Mouse (Mus musculus) forebrain, embryonic 13.5 days (tissue): Measurements from ENCODE around the gene Dock4. TPM values are rescaled to one million over a fixed set of nuclear protein-coding genes. Genes with fewer than 3 reads are reported as not detected.

ENCODE experiments used
- ATAC-seq: fragments of 200-750 bp; cut with Nextera tagmentation; 2 replicates; pipeline ENCODE4 v1.8.0; 2017
- H3K27ac ChIP-seq: fragments of 300-500 bp; sonication (generic); 2 replicates; pipeline ENCODE4 v1.5.1; 2015; ENCODE audit warnings: inconsistent platforms, mild to moderate bottlenecking, moderate library complexity
- H3K27me3 ChIP-seq: fragments of 300-500 bp; sonication (generic); 2 replicates; pipeline ENCODE4 v1.6.1; 2015; ENCODE audit warnings: mild to moderate bottlenecking, inconsistent platforms
- H3K36me3 ChIP-seq: fragments of 300-500 bp; sonication (generic); 2 replicates; pipeline ENCODE4 v1.6.1; 2015; ENCODE audit warnings: mild to moderate bottlenecking, inconsistent platforms; ENCODE audit not compliant: poor library complexity, severe bottlenecking
- H3K4me1 ChIP-seq: fragments of 300-500 bp; sonication (generic); 2 replicates; pipeline ENCODE4 v1.6.1; 2015; ENCODE audit warnings: inconsistent platforms
- H3K4me2 ChIP-seq: fragments of 300-500 bp; sonication (generic); 2 replicates; pipeline ENCODE4 v1.6.1; 2015; ENCODE audit warnings: inconsistent platforms, mild to moderate bottlenecking, moderate library complexity
- H3K4me3 ChIP-seq: fragments of 300-500 bp; sonication (generic); 2 replicates; pipeline ENCODE4 v1.5.1; 2015; ENCODE audit warnings: mild to moderate bottlenecking, inconsistent platforms
- H3K9ac ChIP-seq: fragments of 300-500 bp; sonication (generic); 2 replicates; pipeline ENCODE4 v1.6.1; 2015; ENCODE audit warnings: mild to moderate bottlenecking, inconsistent platforms
- H3K9me3 ChIP-seq: fragments of 300-500 bp; sonication (generic); replicated peaks from 2 replicates; pipeline ENCODE4 v1.6.1; 2016; ENCODE audit warnings: inconsistent platforms
- WGBS: fragments of 180-500 bp; shearing (Covaris S2); methylation state at CpG from one replicate; pipeline ENCODE4 v1.1.7; 2015; 5-methylcytosine and 5-hydroxymethylcytosine counted together
- polyA plus RNA-seq: library from polyadenylated mRNA; unstranded; fragments of >200 nt; fragmentation: Nextera tagmentation; extraction: Ambion mirVana; gene quantifications from 2 replicates; pipeline ENCODE4 v1.2.1, GENCODE M21; 2015

The Dock4 gene
- polyA plus RNA-seq, 1 experiment from 2014 or later, result 24.5 TPM

DNA sequence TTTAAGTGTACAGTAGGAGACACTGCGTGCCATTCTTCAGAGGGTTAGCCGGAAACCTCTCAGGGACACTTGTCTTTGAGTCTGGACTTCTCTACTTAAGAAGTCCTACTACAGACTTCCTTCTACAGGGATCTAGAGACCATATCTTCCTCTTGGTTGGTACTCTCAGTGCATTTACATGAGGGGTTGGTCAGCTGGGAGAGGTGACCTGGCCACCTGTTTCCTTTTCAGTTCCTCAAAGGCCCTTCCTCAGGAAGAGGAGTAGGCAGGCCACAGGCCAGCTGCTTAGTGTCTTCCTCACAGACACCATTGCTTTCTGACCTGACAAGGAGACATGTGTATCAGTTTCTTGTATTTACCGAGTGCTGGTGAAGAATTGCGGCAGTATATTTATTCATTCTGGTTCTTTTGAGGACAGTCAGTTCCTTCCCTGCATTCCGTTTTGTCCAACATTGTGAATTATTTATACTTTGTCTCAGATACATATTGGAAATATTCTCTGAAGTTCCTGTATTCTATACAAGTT lies 380.2 kb downstream of the Dock4 start:
- Histone ChIP-seq H3K27me3 (no peaks in the 10 kb centered on the region), H3K27ac (no peak overlapping the region), H3K4me1 (0 out of 2 replicates have a peak, but pooled peaks cover 5% of the 10 kb centered on the region), H3K4me3 (no peak overlapping the region), H3K4me2 (no peak overlapping the region), H3K9me3 (no peaks in the 10 kb centered on the region), H3K36me3 (peaks cover 15% of the 10 kb centered on the region), H3K9ac (no peak overlapping the region)
- ATAC-seq, result no peak
- 90% methylated on average over 5 of the region's 5 CpGs for WGBS

DNA sequence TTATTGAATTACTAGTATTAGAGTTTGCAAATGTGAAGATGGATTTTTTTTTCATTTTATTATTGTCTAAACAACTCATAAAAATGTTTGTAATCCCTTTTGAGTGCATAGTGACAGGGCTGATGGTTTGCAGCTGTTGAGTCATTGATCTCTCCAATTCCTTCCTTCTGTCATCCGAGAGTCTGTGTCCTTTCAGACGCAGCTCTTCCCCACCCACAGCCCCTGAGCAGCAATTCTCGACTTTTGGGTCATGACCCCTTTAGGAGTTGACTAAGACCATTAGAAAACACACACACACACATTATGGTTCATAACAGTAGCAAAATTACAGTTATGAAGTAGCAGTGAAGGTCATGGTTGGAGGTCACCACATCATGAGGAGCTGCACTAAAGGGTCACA lies 380.7 kb downstream of the Dock4 start:
- Histone ChIP-seq H3K36me3 (peaks cover 14% of the 10 kb centered on the region), H3K27me3 (no peaks in the 10 kb centered on the region), H3K4me1 (0 out of 2 replicates have a peak, but pooled peaks cover 5% of the 10 kb centered on the region), H3K4me3 (no peak overlapping the region), H3K4me2 (no peak overlapping the region), H3K27ac (no peak overlapping the region), H3K9ac (no peak overlapping the region), H3K9me3 (no peaks in the 10 kb centered on the region)
- 72% methylated on average over 3 of the region's 3 CpGs for WGBS
- ATAC-seq, result no peak

DNA sequence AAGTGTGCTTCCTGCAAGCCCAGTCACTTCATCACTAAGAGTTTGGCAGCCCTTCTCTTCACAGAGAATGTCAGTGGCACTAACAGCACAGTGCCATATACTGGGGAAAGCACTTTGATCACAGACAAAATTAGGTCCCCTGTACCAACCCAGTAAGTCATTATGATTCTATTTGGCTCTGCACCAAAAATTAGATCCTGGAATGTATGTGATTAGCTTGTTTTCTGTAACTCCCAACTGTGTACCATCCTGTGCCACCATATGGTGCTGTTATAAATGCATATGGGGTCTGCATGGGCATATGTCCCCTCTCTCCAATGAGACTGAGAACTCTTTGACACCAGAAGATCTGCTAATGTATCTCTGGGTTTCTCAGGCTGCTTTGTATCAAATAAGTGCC lies 382.3 kb downstream of the Dock4 start:
- no peaks in the 10 kb centered on the region for H3K9me3 ChIP-seq
- peak; percentile 90 for ATAC-seq
- no peak overlapping the region for H3K27ac ChIP-seq

DNA sequence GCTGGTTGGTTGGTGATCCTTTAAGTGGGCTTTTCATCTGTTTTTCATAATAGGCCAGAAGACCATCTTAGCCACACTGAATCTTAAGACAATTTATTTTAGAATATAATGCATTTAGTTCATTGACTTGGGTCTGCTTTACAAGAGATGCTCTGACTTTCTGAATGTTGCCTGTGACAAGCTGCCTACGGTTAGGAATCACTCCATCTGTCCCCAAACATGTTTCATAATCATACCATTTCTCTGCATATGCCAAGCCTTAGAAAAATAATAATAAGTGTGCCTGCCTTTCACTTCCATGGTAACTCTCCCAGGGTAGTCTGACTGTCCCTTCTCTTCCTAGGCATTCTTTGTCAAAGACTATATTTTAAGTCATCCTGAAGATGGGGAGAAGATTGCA lies 383.5 kb downstream of the Dock4 start:
- Histone ChIP-seq H3K9ac (no peak overlapping the region), H3K4me2 (no peak overlapping the region), H3K4me1 (0 out of 2 replicates have a peak, but pooled peaks cover 5% of the 10 kb centered on the region), H3K9me3 (no peaks in the 10 kb centered on the region), H3K36me3 (peaks cover 17% of the 10 kb centered on the region), H3K4me3 (no peak overlapping the region), H3K27me3 (peaks cover 6% of the 10 kb centered on the region), H3K27ac (no peak overlapping the region)
- WGBS, result 89% methylated on average over 1 of the region's 1 CpGs
- no peak for ATAC-seq

More for the DNA sequence above, 382.3 kb downstream of the Dock4 start:
- H3K36me3 ChIP-seq, result peaks cover 16% of the 10 kb centered on the region
- H3K27me3 ChIP-seq, result no peaks in the 10 kb centered on the region
- 0 out of 2 replicates have a peak, but pooled peaks cover 5% of the 10 kb centered on the region for H3K4me1 ChIP-seq
- H3K4me2 ChIP-seq, result no peak overlapping the region
- H3K4me3 ChIP-seq, result no peak overlapping the region
- H3K9ac ChIP-seq, result no peak overlapping the region

DNA sequence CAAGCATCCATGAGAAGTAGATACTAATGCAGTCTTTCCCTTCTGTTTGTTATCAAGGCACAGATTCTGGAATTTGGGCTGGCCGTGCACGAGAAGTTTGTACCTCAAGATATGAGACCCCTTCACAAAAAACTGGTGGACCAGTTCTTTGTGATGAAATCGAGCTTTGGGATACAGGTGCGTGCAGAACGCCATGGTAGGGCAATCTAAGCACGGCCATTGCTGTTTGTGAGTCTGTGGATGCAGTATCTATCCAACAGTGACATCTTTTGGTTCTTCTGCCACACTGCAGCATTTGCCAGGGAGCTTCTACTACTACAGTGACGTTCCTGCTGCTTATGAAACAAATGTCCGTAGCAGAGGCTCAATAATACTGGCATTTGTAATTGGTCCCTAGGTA lies 386.4 kb downstream of the Dock4 start:
- no peak overlapping the region for H3K27ac ChIP-seq
- 63% methylated on average over 8 of the region's 8 CpGs for WGBS

DNA sequence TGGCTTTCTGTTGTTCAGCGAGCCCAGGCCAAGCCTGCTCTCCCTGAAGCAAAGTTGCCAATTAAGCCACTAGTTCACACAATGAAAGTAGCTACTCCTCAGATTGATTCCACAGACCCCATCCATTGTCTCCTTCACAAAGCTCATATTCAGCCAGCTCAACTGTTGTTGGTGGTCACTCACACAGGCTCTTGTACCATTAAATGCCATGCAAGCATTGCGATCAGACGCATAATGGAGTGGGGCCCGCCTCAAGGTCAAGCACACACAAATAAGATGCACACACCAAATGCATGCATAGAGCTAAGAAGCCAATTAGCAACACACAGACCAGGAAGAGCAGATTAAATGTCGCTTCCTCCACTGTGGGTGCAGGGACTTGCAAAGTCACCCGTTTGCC lies 391.2 kb downstream of the Dock4 start:
- H3K36me3 ChIP-seq, result peaks cover 16% of the 10 kb centered on the region; the same call in 1 of the 2 replicates
- no peaks in the 10 kb centered on the region for H3K9me3 ChIP-seq
- peaks cover 22% of the 10 kb centered on the region for H3K4me1 ChIP-seq
- peak overlapping the region; percentile 31 for H3K27ac ChIP-seq
- ATAC-seq, result peak; percentile 46
- H3K4me2 ChIP-seq, result no peak overlapping the region
- no peak overlapping the region for H3K4me3 ChIP-seq
- 17% methylated on average over 6 of the region's 6 CpGs for WGBS
- peaks cover 13% of the 10 kb centered on the region for H3K27me3 ChIP-seq
- no peak overlapping the region for H3K9ac ChIP-seq

More for the DNA sequence above, 386.4 kb downstream of the Dock4 start:
- ATAC-seq, result peak; percentile 41; the same call in 1 of the 2 replicates
- Histone ChIP-seq H3K4me1 (peaks cover 12% of the 10 kb centered on the region), H3K9me3 (no peaks in the 10 kb centered on the region), H3K4me3 (no peak overlapping the region), H3K4me2 (no peak overlapping the region), H3K36me3 (peaks cover 24% of the 10 kb centered on the region), H3K9ac (no peak overlapping the region), H3K27me3 (peaks cover 10% of the 10 kb centered on the region)

DNA sequence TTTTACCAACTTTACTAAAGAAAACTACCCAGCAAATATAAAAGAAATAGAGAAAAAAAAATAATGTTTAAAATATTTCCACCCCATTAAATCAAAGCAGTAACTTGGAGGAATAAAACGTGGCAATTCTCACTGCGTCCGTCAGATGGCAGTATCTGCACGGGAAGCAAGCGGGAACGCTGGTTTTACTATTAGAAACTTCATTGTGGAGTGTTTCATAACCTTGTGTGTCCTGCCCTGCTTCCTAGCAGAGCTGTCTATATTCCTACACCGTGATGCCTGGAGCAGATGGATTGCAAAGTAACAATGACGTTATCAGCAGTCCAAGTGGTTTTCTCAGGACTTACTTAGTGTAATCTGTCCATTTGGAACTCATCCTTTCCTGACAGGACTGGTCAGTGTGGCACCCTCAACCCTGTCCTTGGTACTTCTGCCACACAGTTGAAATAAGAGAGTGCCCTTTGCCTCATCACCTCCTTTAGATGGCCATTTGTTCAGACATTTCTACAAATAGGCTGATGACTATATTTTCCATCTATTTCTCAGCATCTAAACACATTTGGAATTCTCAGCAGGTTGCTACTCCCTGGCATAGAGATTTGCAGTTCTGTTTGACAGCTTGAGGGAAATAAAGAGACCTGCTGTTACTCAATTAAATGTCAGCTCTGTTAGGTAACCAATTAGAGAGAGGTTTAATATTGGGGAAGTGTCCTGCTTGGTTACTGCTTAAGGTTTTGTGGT lies 392.0 kb downstream of the Dock4 start:
- 1% methylated on average over 8 of the region's 8 CpGs for WGBS

DNA sequence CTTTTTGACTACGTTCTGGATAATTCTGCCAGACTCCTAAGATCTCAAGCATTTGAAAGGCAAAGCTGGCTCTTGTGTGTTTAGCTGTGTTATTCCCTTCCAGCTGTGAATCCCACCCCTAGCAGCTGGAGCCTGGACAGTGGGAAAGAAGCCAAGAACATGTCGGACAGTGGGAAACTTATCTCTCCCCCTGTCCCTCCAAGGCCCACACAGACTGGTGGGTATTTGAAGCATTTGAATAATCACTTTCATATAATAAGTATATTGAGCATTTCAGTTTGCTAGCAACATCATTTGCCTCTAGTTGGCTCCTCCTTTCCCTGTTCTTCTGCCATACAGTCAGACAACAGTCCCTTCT lies 392.6 kb downstream of the Dock4 start:
- Histone ChIP-seq H3K9me3 (no peaks in the 10 kb centered on the region), H3K4me2 (no peak overlapping the region), H3K4me1 (peaks cover 28% of the 10 kb centered on the region), H3K9ac (no peak overlapping the region), H3K27ac (peak overlapping the region; percentile 31; the same call in 1 of the 2 replicates), H3K27me3 (peaks cover 13% of the 10 kb centered on the region), H3K36me3 (peaks cover 7% of the 10 kb centered on the region; the same call in 1 of the 2 replicates), H3K4me3 (no peak overlapping the region)
- ATAC-seq, result no peak
- 42% methylated on average over 2 of the region's 2 CpGs for WGBS

More for the DNA sequence above, 392.0 kb downstream of the Dock4 start:
- H3K9me3 ChIP-seq, result no peaks in the 10 kb centered on the region
- H3K4me3 ChIP-seq, result no peak overlapping the region
- H3K27ac ChIP-seq, result peak overlapping the region; percentile 40; the same call in 1 of the 2 replicates
- ATAC-seq, result peak; percentile 81
- H3K27me3 ChIP-seq, result peaks cover 13% of the 10 kb centered on the region
- peaks cover 28% of the 10 kb centered on the region for H3K4me1 ChIP-seq
- no peak overlapping the region for H3K4me2 ChIP-seq
- H3K9ac ChIP-seq, result no peak overlapping the region
- H3K36me3 ChIP-seq, result peaks cover 10% of the 10 kb centered on the region; the same call in 1 of the 2 replicates

DNA sequence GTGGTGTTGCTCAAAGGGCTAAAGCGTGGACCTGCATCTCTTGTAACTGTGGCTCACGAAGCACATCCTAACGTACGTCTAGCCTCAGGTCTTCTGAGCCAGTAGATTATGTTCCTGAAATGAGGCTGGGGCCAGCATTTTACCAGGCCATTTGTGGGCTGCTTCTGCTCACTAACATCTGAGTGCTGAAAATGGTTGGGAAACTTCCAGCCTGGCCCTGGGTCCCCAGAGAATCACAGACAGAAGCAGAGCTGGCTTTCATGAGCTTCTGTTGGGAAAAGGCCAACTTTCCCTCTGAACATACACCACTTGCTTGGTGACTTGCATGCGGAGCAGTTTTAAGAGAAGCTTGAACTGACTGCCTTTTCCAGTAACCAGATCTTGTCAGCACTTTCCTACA lies 393.2 kb downstream of the Dock4 start:
- Histone ChIP-seq H3K4me2 (no peak overlapping the region), H3K4me1 (peaks cover 28% of the 10 kb centered on the region), H3K36me3 (peaks cover 7% of the 10 kb centered on the region; the same call in 1 of the 2 replicates), H3K27me3 (peaks cover 10% of the 10 kb centered on the region), H3K4me3 (no peak overlapping the region), H3K27ac (peak overlapping the region; percentile 31; the same call in 1 of the 2 replicates), H3K9me3 (no peaks in the 10 kb centered on the region), H3K9ac (no peak overlapping the region)
- 88% methylated on average over 5 of the region's 5 CpGs for WGBS
- no peak for ATAC-seq

DNA sequence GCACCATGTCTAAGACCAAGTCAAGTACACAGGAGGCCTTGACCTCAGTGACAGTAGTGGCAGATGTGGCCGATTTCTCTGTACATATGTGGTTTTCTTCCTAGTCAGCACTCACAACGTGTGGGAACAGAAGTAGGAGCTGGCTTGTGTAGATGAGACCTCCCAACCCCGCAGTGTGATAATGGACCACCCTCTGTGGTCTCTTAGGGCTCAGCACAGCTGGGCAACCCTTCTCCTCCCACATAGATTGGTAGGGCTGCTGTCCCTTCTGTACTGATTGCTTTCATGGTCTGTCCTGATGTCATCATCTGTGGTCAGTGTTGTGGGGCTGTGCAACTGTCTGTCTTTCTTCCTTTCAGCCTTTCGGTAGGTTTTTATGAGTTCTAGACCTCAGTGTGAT lies 394.1 kb downstream of the Dock4 start:
- no peak overlapping the region for H3K4me2 ChIP-seq
- no peak overlapping the region for H3K9ac ChIP-seq
- H3K4me1 ChIP-seq, result peaks cover 28% of the 10 kb centered on the region
- H3K9me3 ChIP-seq, result no peaks in the 10 kb centered on the region
- no peak overlapping the region for H3K27ac ChIP-seq
- H3K27me3 ChIP-seq, result 0 out of 2 replicates have a peak, but pooled peaks cover 3% of the 10 kb centered on the region
- WGBS, result 79% methylated on average over 4 of the region's 4 CpGs
- ATAC-seq, result no peak
- peaks cover 11% of the 10 kb centered on the region; the same call in 1 of the 2 replicates for H3K36me3 ChIP-seq
- no peak overlapping the region for H3K4me3 ChIP-seq

DNA sequence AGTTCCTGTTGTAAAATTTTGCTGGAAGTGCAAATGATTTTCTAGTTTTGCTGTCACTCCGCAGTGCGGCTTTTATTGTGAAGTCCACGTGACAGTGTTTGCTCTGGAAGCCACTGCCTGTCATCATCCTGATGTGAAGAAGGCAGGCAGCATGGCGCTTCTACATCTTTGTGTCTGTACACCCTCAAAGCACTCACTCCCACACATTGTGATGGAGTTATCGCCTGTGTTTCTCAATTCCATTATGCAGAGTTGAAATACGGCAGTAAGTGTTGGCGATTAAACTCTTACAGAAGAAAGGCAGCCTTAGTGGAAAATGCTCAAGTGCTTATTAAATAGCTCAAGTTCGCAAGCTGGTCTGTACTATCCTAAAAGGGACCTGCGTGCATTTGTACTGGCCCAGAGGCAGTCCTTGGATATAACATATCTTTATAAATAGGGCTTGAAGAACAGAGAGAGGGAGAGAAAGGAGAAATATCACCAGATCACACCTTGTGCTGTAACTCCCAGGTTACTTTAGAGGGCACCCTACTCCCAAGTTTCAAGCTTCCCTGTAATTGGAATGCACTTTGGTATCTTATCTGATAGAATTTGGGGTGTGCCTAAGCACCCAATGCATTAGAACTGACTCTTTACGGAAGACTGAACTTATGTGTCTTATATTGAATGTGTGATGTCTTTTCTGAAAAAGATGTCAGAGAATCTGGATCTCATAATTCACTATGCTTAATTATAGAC lies 396.7 kb downstream of the Dock4 start:
- 0 out of 2 replicates have a peak, but pooled peaks cover 4% of the 10 kb centered on the region for H3K36me3 ChIP-seq
- WGBS, result 70% methylated on average over 10 of the region's 10 CpGs
- no peaks in the 10 kb centered on the region for H3K9me3 ChIP-seq
- ATAC-seq, result no peak
- H3K4me2 ChIP-seq, result no peak overlapping the region
- H3K4me1 ChIP-seq, result peaks cover 19% of the 10 kb centered on the region
- no peak overlapping the region for H3K4me3 ChIP-seq
- H3K27ac ChIP-seq, result no peak overlapping the region
- no peak overlapping the region for H3K9ac ChIP-seq
- 0 out of 2 replicates have a peak, but pooled peaks cover 3% of the 10 kb centered on the region for H3K27me3 ChIP-seq

DNA sequence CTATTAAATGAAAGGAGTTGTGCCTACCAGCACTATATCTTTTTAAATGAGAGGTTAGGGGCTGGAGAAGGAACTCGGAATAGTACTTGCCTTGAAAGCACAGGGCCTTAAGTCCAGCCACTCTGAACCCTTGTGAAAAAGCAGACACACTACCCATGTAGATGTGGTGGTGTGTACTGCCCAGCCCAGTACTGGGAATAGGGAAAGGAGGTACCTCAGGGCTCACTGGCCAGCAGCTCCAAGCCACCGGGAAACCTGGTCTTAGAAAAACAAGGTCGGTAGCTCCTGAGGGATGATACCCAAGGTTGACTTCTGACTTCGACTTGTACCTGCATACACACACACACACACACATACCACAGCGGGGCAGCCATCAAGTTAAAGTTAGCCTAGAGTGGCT lies 397.2 kb downstream of the Dock4 start:
- Histone ChIP-seq H3K4me1 (peaks cover 16% of the 10 kb centered on the region), H3K4me2 (no peak overlapping the region), H3K9ac (no peak overlapping the region), H3K27me3 (0 out of 2 replicates have a peak, but pooled peaks cover 3% of the 10 kb centered on the region), H3K9me3 (no peaks in the 10 kb centered on the region), H3K36me3 (0 out of 2 replicates have a peak, but pooled peaks cover 4% of the 10 kb centered on the region), H3K4me3 (no peak overlapping the region), H3K27ac (no peak overlapping the region)
- no peak for ATAC-seq
- 90% methylated on average over 5 of the region's 5 CpGs for WGBS
